Mouse (Mus musculus) retina, postnatal 7 days (tissue): ENCODE measurements around the gene Uckl1.

ENCODE experiments used
- DNase-seq: peaks from one replicate; pipeline ENCODE4 v3.0.0-alpha.2; 2012; ENCODE audit warnings: low read depth, low spot score

The Uckl1 gene

DNA sequence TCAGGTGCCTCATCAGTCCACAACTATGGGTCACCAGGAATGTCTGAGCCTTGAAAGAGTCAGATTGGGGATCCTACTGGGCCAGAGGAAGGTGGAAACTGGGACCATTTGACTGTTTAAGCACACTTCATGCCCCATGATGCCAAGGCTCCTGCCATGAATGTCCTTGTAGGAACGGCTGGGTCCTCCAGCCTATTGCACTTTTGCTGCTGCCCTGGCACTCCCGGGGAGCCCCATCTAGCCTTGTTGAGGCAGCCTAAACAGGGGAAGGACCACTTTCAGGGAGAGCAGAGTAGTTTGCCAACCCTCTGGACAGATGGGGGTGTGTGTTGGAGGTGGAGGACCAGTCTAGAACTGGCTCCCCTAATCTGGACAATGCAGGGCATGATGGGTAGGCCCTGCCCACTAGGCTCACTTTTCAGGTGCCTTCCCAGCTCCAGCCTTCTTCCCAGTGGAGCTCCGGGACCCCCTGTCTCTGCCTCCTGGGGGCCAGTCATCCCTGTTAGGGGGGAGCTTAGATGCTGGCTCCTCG is at the start of gene Uckl1:
Gene Uckl1, minus strand, starts transcription at position 482 of the 532 bp plus-strand sequence.
- DNase-seq: no peak

DNA sequence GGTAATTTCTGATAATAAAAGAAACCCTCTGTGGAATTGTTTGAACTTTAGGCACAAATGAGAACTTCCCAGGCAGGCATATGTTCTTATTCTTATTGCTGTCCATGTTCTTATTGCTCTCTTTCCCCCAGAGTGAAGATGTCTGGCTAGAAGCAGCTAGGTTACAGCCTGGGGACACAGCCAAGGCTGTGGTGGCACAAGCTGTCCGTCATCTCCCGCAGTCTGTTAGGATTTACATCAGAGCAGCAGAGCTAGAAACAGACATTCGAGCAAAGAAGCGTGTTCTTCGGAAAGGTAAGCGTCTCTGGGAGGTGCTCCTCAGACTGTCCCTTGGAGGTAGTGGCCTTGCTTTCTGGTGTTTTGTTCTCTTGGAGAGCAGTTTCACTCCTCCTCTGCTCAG is 47.9 kb upstream of the Uckl1 start:
- no peak for DNase-seq

DNA sequence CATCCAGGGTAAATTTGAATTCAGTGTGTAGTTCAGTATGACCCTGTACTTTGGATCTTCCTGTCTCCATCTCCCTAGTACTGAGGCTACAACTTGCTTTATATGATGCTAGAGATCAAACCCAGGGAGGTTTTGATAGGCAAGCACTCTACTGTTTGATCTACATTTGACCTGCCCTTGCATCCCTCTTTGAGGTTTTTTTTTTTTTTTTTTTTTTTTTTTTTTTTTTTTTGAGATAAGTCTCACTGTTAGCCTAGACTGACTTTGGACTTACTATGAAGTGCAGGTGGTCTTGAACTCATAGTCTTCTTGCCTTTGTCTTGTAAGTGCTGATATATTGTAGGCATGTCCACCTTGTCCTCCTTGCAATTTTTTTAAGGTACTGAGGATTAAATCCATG is 43.8 kb upstream of the Uckl1 start:
- no peak for DNase-seq

DNA sequence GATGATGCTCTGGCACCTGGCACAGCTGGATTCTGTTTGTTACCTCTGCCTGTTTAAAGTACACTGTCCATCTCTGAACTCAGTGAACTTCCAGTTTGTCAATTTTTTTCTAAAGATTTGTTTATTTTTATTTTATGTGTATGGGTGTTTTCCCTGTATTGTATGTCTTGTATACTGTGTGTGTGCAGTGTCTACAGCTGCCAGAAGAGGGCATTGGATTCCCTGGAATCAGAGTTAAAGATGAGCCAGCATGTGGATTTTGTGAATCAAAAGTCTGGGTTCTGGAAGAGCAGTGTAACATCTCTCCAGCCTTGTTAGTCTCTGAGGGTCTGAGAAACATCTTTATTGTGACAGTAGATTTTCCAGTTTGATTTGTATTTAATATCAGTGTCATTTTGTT is 38.7 kb upstream of the Uckl1 start:
- DNase-seq: no peak

DNA sequence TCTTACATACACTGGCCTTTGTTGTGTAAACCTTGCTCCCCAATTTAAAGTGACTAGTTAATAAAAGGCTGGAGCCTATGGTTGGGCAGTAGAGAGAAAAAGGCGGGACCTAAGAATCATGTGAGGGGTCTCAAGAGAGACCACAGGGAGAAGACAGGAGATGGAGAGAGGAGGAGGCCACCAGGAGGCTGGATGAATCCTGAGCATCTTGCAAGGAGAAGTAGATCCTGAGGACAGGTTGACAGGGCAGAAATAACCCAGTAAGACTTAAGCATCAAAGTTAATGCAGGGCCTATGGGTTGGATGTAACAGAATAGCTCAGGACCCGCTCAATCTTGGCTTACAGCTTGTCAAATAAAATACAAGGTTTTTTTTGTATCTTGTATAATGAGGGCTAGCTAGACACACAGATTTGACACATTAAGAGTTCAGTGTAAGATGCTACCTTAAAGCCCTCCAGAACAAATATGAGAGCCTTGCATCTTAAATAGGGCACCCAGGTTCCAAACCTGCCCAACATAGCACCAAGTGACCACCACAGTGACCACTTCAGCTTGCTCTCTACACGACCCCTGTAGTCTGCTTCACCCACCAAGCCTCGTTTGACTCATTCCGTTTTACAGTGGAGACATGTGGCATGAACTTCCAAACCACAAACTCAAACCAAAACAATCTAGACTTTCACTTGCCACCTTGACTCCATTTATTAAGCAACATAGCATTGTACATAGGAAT is 34.2 kb upstream of the Uckl1 start:
- DNase-seq: no peak

DNA sequence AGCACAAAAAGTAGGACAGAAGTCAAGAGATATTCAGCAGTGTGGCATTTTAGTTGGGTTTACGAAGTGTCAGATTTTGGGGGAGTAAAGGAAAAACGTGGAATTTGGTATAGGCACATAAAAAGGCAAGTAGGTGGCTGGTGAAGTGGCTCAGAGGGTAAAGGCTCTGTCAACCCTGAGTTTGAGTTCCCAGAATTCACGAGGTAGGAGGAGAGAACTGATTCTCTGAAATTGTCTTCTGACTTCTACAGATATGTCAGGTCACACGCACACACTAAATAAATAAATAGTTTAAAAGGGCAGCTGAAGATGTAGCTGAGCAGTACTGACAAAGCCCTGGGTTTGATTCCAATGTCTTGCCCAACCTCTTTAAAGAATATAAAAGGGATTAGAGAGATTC is 17.7 kb upstream of the Uckl1 start:
- no peak for DNase-seq

DNA sequence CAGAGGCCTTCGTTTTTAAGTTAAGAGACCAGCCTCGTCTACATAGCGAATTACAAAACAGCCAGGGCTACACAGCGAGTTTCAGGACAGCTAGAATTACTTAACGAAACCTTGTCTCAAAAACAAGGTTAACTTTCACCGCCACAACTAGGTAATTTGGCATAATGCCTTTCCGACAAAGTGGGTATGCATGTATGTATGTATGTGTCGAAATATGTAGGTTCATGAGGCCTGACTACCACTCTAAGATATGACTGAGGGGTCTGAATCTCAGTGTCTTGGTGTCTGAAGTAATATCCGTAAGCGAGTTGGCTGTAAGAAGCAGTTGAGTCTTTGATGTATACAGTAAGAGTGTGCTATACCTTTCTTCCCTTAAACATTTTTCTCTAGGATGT is 17.1 kb upstream of the Uckl1 start:
- DNase-seq: no peak

DNA sequence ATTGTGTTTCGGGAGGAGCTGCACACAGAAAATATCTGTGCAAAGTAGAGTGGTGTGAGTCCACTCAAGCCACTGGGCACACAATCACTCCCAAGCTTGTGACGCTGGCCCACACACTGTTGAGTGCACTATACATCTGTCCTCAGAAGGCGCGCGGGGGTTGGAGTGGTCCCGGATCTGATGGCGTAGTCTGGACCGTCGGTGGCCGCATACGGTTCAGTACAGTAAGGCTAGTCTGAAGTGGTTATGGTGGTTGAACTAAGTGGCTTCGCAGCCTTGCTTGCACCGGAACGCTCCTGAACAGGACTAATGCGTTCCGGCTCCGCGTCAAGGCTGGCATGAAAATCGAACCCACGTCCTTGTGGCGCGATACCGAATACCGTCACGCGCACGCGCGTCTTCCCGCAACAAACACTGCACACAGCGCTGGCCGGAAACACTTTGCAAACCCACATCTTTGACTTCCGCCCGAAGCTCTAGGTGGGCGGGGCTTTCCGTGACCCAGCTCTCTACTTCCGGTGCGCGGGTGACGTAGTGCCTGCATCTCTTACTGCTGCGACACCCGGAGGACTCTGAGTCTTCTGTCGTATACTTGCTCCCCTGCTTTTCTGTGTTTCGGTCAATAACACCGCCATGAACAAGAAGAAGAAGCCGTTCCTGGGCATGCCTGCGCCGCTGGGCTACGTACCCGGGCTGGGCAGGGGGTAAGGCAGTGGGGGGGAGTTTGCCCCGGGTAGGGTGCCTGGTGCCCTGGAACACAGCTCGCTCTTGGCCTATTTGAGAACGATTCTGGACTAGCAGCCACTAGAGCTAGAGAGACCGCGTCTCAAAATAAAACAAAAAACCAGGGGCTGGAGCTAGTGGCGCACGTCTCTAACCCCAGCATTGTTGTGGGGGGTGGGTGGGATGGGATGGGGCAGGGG is 16.4 kb upstream of the Uckl1 start:
- peak; percentile 95 for DNase-seq

DNA sequence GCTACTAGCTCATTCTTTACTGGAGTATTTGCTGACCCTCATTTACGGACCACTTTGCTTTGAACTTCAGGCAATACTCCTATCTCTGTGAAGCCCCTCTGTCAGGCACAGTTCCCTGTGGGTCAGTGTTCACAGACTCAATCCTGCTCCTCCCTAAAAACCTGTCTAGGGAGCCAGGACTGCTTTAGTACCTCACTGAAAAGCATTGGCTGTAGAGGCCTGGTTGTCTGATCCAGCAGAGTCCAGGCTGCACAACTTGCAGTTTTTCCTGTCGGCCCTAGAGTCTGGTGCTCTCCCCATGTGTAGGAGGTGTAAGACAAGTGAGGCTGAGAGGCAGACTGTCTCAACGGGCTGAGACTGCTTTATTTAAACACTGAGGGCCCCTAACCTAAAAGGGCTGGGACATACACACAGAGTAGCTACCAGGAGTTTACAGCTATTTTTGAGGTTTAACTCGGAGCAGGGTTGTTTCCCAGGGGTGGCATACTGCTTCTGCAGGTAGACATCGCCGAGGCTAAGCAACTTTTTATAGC is 15.6 kb upstream of the Uckl1 start:
- DNase-seq: no peak

- DNase-seq: peak; percentile 42
Observed at GRCm38 (mm10) chr2:181598454-181599351, 14.0 kb upstream of the Uckl1 start, which contains the start of gene Samd10. TSS of gene Samd10 (minus strand) at chr2:181599212.

DNA sequence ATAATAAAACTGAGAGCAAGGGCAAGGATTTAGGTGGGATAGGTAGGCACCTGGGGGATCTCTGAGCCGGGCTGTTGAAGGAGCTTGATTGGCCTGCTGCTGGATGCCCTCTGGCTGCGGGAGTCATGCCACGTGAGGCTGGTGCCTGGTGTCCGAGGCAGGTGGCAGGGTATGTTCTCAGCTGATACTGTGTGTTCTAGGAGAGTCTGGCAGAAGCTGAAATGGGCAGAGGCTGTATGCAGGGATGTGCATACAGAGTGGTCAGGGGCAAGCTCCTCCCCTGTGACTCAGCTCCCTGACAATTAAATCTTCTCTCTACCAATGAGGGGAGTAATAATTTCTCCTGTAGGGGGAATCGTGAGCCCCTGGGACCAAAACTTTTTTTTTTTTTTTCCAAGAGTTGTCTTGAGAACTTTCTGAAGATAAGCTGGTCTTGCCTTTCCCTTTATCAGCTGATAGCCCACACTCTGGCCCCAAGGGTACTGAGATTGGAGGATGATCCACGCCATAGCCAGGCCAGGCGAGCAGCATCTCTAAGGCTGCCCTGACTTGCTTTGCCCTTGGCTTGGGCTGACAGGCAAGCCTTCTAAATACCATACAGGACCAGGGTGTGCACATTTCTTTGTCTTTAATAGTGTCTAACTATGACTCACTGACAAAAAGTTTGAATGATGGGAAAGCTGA is 12.8 kb upstream of the Uckl1 start:
- DNase-seq: no peak

DNA sequence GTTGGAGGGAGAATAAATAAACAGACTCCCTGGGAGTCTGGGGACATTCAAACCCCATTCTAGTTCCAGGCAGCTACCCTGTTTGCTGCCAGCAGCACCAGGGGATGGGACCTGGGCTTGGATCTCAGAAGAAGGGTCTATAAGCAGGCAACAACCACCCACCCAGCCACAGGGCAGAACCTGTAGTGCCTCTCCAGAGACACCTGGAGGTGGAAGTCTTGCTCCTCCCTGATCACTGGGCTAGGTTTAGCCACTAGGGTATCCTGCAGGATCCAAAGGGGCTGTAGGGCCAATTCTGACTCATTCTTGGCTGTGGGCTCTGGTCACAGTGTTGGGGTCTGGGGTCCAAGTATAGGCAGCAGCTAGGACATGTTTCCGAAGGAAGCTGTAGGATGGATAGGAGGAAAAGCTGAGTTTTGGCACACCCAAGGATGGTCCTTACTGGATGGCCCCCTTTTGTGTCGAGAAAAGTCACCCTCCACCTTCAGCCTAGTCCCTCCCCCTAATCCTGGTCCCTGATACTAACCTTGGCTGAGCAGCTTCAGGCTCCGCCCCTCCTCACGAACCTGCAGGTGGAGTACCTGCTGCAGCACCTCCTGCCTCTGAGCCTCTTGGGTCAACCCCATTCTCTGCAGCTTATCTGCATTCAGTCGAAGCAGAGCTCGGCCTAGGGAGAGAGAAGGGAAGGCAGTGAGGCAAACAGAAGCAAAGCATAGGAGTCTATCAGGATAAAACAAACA is 11.7 kb upstream of the Uckl1 start:
- no peak for DNase-seq

DNA sequence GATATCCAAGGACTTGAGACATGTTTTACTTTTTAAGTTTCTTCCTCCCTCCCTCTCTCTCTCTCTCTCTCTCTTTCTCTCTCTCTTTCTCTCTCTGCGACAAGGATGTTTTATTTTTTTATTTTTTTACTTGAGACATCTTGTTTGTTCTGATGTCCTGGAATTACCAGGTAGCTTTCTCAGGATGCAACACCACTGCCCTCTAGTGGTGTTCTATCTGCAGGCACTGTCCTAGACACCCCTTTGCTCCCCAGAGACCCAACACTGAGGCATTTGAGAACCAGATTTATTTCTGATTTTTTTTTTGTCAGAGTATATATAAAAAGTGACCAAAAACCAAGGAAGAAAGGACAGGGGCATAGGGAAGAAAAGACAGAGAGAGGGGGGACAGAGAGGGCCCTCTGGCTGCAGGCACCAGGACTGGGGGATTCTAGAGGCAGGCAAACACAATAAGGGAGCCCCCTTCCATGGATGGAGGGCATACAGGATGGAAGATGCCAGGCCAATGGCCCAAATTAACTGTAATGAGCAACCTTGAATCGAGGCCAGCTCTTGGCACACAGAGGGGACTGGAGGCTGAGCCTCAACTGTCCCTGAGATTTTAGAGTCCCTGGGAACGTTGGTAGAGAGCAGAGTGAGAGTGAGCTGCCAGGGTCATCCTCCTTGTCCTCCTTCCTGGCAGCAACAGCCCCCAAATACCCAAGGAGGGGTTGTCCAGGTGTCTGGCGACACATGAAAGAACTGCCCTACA is 10.4 kb upstream of the Uckl1 start:
- no peak for DNase-seq

- no peak for DNase-seq
Observed at GRCm38 (mm10) chr2:181593937-181594336, 9.2 kb upstream of the Uckl1 start.

- no peak for DNase-seq
Observed at GRCm38 (mm10) chr2:181593042-181593421, 8.3 kb upstream of the Uckl1 start.

DNA sequence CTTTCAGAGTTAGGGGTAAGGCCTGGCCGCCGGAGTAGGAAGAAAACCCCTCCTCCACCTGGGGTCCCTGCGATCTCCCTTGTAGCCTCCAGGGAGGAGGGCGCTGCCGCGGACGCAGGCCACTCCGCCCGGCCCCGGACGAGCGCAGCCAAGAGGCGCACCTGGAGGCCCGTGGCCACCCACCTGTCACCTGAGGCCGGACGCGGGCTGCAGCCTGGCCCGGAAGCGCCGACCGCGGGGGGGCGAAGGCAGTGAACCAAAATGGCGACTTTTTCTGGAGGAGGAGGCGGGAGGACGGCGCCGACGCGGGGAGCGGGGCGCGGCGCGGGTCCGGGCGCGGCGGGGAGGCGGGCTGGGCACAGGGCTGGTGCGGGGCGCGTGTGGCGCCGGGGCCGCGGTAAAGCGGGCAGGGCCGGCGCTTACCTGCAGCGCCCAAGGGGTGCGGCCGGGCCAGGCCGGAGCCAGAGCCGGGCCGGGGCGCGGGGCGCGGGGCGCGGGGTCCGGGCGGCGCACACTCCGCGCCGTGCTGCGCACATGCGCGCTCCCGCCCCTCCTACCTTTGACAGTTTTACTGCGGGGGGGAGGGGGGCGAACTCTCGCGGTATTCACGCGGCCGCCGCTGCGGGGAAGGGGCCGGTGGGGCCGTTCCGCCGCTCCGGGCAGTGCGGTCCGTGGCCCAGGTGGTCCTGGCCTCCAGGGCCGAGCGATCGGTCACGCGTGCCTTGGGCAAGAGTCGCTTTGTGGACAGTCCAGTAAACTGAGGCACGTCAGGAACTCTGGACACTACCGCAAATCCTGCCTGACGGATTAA is 7.7 kb upstream of the Uckl1 start, which contains the start of gene Zfp512b:
Gene Zfp512b, minus strand, starts transcription at position 573 of the 811 bp plus-strand sequence.
- DNase-seq: no peak

DNA sequence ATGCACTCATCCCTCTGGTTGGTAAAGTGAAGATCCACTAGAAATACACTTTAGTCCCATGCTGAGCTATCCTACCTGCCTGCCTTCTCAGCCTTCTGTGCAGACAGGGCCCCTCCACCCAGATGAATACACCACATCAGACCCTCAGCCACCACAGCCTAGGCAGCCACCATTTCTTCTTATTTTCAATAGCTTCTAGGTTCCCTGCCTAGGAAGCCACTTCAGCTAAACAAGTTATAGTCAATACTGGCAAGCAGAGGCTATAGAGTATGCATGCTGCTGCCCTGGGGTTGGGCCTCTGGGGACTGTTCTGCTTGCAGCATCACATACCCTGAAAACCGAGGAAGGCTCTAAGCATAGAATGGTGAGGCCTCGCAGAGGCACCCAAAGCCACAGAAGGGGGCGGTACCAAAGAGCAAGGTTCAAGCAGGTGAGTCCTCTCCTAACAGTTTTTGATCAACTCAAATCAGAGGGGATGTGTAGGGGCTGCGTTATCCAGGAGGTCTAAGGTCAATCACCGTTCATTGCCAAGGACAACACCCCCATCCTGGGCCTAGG is 6.9 kb upstream of the Uckl1 start, which contains the start of gene Prpf6:
Gene Prpf6, plus strand, starts transcription at position 341 of the 558 bp plus-strand sequence.
- DNase-seq: no peak

- DNase-seq: no peak
Observed at GRCm38 (mm10) chr2:181590471-181590870, 5.8 kb upstream of the Uckl1 start.
